Mouse (Mus musculus): ENCODE measurements around the gene Mylk.

Gene Mylk

GRCm38 (mm10) chr16:34935514-34936338 is 190.7 kb downstream of the Mylk start:
- no peak for ATAC-seq (ENCODE audit: insufficient number of reproducible peaks, low FRiP score, low TSS enrichment)

GRCm38 (mm10) chr16:34936339-34936810 is 191.4 kb downstream of the Mylk start:
- ATAC-seq (ENCODE audit: insufficient number of reproducible peaks, low FRiP score, low TSS enrichment), result no peak

GRCm38 (mm10) chr16:34937611-34938010 is 192.6 kb downstream of the Mylk start:
- no peak for ATAC-seq (ENCODE audit: insufficient number of reproducible peaks, low FRiP score, low TSS enrichment)

- ATAC-seq (ENCODE audit: insufficient number of reproducible peaks, low FRiP score, low TSS enrichment), result no peak
Measured at GRCm38 (mm10) chr16:34938248-34938647, 193.2 kb downstream of the Mylk start.

- ATAC-seq (ENCODE audit: insufficient number of reproducible peaks, low FRiP score, low TSS enrichment), result no peak
Measured at GRCm38 (mm10) chr16:34939951-34940350, 194.9 kb downstream of the Mylk start.

- no peak for ATAC-seq (ENCODE audit: insufficient number of reproducible peaks, low FRiP score, low TSS enrichment)
Measured at GRCm38 (mm10) chr16:34940363-34940762, 195.4 kb downstream of the Mylk start.

- no peak for ATAC-seq (ENCODE audit: insufficient number of reproducible peaks, low FRiP score, low TSS enrichment)
Measured at GRCm38 (mm10) chr16:34941915-34942314, 196.9 kb downstream of the Mylk start.

- ATAC-seq (ENCODE audit: insufficient number of reproducible peaks, low FRiP score, low TSS enrichment), result no peak
Measured at GRCm38 (mm10) chr16:34946301-34946700, 201.3 kb downstream of the Mylk start.

GRCm38 (mm10) chr16:34950935-34951334 is 205.9 kb downstream of the Mylk start:
- ATAC-seq (ENCODE audit: insufficient number of reproducible peaks, low FRiP score, low TSS enrichment), result no peak

GRCm38 (mm10) chr16:34952254-34952653 is 207.2 kb downstream of the Mylk start:
- no peak for ATAC-seq (ENCODE audit: insufficient number of reproducible peaks, low FRiP score, low TSS enrichment)

GRCm38 (mm10) chr16:34952798-34953197 is 207.8 kb downstream of the Mylk start:
- no peak for ATAC-seq (ENCODE audit: insufficient number of reproducible peaks, low FRiP score, low TSS enrichment)

- ATAC-seq (ENCODE audit: insufficient number of reproducible peaks, low FRiP score, low TSS enrichment), result no peak
Measured at GRCm38 (mm10) chr16:34953501-34953900, 208.5 kb downstream of the Mylk start.

GRCm38 (mm10) chr16:34957487-34958230 is 212.6 kb downstream of the Mylk start:
- no peak for ATAC-seq (ENCODE audit: insufficient number of reproducible peaks, low FRiP score, low TSS enrichment)

- no peak for ATAC-seq (ENCODE audit: insufficient number of reproducible peaks, low FRiP score, low TSS enrichment)
Measured at GRCm38 (mm10) chr16:34958667-34959066, 213.7 kb downstream of the Mylk start.

- no peak for ATAC-seq (ENCODE audit: insufficient number of reproducible peaks, low FRiP score, low TSS enrichment)
Measured at GRCm38 (mm10) chr16:34959261-34959660, 214.3 kb downstream of the Mylk start.

- ATAC-seq (ENCODE audit: insufficient number of reproducible peaks, low FRiP score, low TSS enrichment), result no peak
Measured at GRCm38 (mm10) chr16:34960243-34960642, 215.2 kb downstream of the Mylk start.

GRCm38 (mm10) chr16:34960866-34961582 is 216.0 kb downstream of the Mylk start:
- ATAC-seq (ENCODE audit: insufficient number of reproducible peaks, low FRiP score, low TSS enrichment), result no peak

- no peak for ATAC-seq (ENCODE audit: insufficient number of reproducible peaks, low FRiP score, low TSS enrichment)
Measured at GRCm38 (mm10) chr16:34962322-34962721, 217.3 kb downstream of the Mylk start.

- ATAC-seq (ENCODE audit: insufficient number of reproducible peaks, low FRiP score, low TSS enrichment), result no peak
Measured at GRCm38 (mm10) chr16:34963008-34963407, 218.0 kb downstream of the Mylk start.

GRCm38 (mm10) chr16:34966620-34967081 is 221.6 kb downstream of the Mylk start:
- no peak for ATAC-seq (ENCODE audit: insufficient number of reproducible peaks, low FRiP score, low TSS enrichment)
